Mouse (Mus musculus) left cerebral cortex, adult 18-20 months (tissue): ENCODE data around the gene Pgp. TPM values are rescaled to one million over a fixed set of nuclear protein-coding genes. Genes with fewer than 3 reads are reported as not detected.

ENCODE experiments used
- DNase-seq, 2 experiments: peaks; one replicate each; pipeline ENCODE4 v3.0.0; 2021 to 2022; ENCODE audit warnings: low spot score in 2 of 2, mixed read lengths in 1 of 2
- total RNA-seq, 2 experiments: library from RNA; stranded (reverse); gene quantifications; 2 replicates each; pipeline ENCODE4 v1.2.3; 2021

The Pgp gene
- total RNA-seq, 2 experiments from 2014 or later = 69.6 to 70.1 TPM

DNA sequence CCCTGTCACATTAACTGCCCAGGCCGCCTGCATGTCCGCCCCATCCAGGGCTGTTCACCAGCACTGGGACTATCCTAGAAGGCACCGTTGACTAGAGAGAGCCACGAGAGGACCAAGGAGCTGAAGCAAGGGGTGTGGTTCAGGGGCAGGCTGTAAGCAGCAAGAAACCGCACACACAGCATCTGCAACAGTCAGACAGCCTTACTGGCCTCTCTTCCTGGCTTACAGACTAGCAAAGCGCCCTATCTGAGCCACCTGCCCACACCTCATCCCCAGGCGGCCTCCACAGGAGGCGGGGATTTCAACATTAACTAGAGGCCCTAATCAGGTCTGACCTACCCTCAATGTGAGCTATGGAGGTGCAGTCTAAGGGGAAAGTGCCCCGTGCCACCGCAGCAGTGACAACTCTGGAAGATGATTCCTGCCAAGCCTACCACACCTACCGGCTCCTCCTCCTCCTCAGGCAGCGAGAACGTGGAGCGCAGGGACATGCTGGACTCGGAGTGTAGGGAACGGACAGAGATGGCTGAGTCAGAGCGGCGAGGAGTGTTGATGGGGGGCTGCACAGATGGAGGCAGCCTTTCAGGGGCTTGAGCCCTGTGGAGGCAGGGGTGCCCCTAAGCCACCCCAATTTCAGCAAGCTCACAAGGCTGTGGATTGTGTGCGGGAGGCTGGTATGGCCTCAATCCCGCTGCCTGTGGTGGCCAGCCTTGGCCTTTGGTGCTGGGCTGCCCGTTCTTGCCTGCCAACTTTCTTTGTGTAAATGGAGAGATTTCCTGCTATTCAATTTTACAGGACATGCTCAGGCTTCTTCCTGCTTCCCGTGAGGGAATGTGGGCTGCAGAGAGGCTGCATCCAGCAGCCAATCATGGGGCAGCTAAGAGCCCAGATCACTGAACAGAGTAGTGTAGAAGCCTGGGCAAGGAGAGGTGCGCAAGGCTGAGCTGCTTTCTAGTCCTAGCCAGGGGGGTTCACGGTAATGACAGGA, 44.4 kb downstream of the Pgp start:
- no peak for DNase-seq

DNA sequence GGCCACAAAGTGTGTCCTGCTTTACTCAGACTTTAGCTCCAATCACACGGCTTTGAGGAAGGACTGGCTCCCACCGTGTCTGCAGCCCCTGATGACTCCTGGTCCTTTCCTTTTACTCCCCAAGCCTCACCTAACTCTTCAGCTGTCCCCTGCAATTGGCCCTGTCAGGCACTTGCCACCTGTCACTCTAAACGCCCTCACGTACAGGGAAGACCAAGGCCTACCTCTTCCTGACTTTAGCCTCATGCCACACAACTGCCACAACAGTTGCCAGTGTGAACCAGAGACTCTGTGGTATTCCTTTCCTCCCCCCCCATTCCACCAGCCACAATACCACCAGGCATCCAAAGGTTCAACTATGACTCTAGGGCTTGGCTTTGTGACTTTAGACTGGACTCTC, 50.3 kb downstream of the Pgp start:
- no peak for DNase-seq

Other genes starting within 250 kb of the Pgp start
- gene Tedc2, start 249.5 kb upstream of the Pgp start, total RNA-seq = 10 to 100 TPM in 1 of 2 experiments, 1 to 10 TPM in 1; 9.0 to 10.4 TPM
- gene Ccnf, start 218.9 kb upstream of the Pgp start, total RNA-seq = 1 to 10 TPM; 7.1 to 8.1 TPM
- 1 to 10 TPM in 1 of 2 experiments, under 1 TPM in 1; 0.91 to 1.3 TPM for gene Abca17, start 119.3 kb upstream of the Pgp start, total RNA-seq
- 10 to 100 TPM; 66.5 to 69.8 TPM for gene Abca3, start 118.4 kb upstream of the Pgp start, total RNA-seq
- gene Rnps1, start 55.8 kb upstream of the Pgp start, total RNA-seq = 100 to 1,000 TPM; 129 to 133 TPM
- 10 to 100 TPM; 28.0 to 28.7 TPM for gene Eci1, start 43.8 kb upstream of the Pgp start, total RNA-seq
- 10 to 100 TPM; 10.0 to 10.1 TPM for gene Dnase1l2, start 27.3 kb upstream of the Pgp start, total RNA-seq
- gene E4f1, start 79 bp upstream of the Pgp start, total RNA-seq = 10 to 100 TPM; 32.5 to 34.3 TPM
- 1 to 10 TPM; 2.0 to 2.1 TPM for gene Bricd5, start 3.5 kb downstream of the Pgp start, total RNA-seq
- 10 to 100 TPM; 34.9 to 35.3 TPM for gene Mlst8, start 8.7 kb downstream of the Pgp start, total RNA-seq
- 100 to 1,000 TPM; 123 to 129 TPM for gene Caskin1, start 18.2 kb downstream of the Pgp start, total RNA-seq
- 10 to 100 TPM; 64.2 to 83.9 TPM for gene Traf7, start 57.5 kb downstream of the Pgp start, total RNA-seq
- 10 to 100 TPM; 45.8 to 50.0 TPM for gene Rab26, start 63.8 kb downstream of the Pgp start, total RNA-seq
- 10 to 100 TPM; 67.5 to 71.2 TPM for gene Pkd1, start 79.4 kb downstream of the Pgp start, total RNA-seq
- 100 to 1,000 TPM; 136 to 153 TPM for gene Tsc2, start 162.2 kb downstream of the Pgp start, total RNA-seq
- 1 to 10 TPM; 4.1 to 7.4 TPM for gene Nthl1, start 162.3 kb downstream of the Pgp start, total RNA-seq
- gene Slc9a3r2, start 179.9 kb downstream of the Pgp start, total RNA-seq = 10 to 100 TPM; 47.3 to 52.7 TPM
- gene Npw, start 188.1 kb downstream of the Pgp start, total RNA-seq = 1 to 10 TPM; 2.1 TPM
- 10 to 100 TPM; 41.4 to 45.5 TPM for gene Zfp598, start 199.3 kb downstream of the Pgp start, total RNA-seq
- 100 to 1,000 TPM; 191 to 195 TPM for gene Syngr3, start 219.6 kb downstream of the Pgp start, total RNA-seq
- 10 to 100 TPM; 20.6 to 23.9 TPM for gene Gfer, start 225.8 kb downstream of the Pgp start, total RNA-seq
- 1 to 10 TPM; 1.9 to 2.1 TPM for gene Noxo1, start 225.8 kb downstream of the Pgp start, total RNA-seq
- 10 to 100 TPM; 28.5 to 30.5 TPM for gene Tbl3, start 237.3 kb downstream of the Pgp start, total RNA-seq
- under 1 TPM in 1 of 2 experiments, not detected in 1; 0.56 TPM for gene Rnf151, start 247.7 kb downstream of the Pgp start, total RNA-seq
- 100 to 1,000 TPM; 268 to 301 TPM for gene Rps2, start 247.7 kb downstream of the Pgp start, total RNA-seq